Mouse (Mus musculus) hindbrain, embryonic 10.5 days (tissue): ENCODE data around the gene Gm4836. TPM values are rescaled to one million over a fixed set of nuclear protein-coding genes. Genes with fewer than 3 reads are reported as not detected.
"Not testable (repeated sequence)": the region's sequence is repeated elsewhere in the genome, so short reads cannot be mapped to it uniquely, and the experiment has no call there.

Experiments
- DNase-seq: peaks from one replicate; pipeline ENCODE4 v3.0.0-alpha.2; 2017; ENCODE audit warnings: low spot score
- H3K27ac ChIP-seq: fragments of 300-500 bp; sonication (generic); 2 replicates; pipeline ENCODE4 v1.5.1; 2016; ENCODE audit warnings: mild to moderate bottlenecking, moderate library complexity
- H3K27me3 ChIP-seq: fragments of 300-500 bp; sonication (generic); 2 replicates; pipeline ENCODE4 v1.6.1; 2016; ENCODE audit warnings: mild to moderate bottlenecking; ENCODE audit not compliant: poor library complexity, insufficient read depth, severe bottlenecking
- H3K36me3 ChIP-seq: fragments of 300-500 bp; sonication (generic); 2 replicates; pipeline ENCODE4 v1.6.1; 2016; ENCODE audit warnings: mild to moderate bottlenecking, moderate library complexity
- H3K4me1 ChIP-seq: fragments of 300-500 bp; sonication (generic); replicated peaks from 2 replicates; pipeline ENCODE4 v1.6.1; 2016; ENCODE audit warnings: mild to moderate bottlenecking
- H3K4me3 ChIP-seq: fragments of 300-500 bp; sonication (generic); 2 replicates; pipeline ENCODE4 v1.5.1; 2016; ENCODE audit warnings: mild to moderate bottlenecking, moderate library complexity
- H3K9me3 ChIP-seq: fragments of 300-500 bp; sonication (generic); 2 replicates; pipeline ENCODE4 v1.6.1; 2016; ENCODE audit warnings: mild to moderate bottlenecking, moderate library complexity
- WGBS: fragments of 180-500 bp; shearing (Covaris S2); methylation state at CpG from one replicate; pipeline ENCODE4 v1.1.7; 2016; 5-methylcytosine and 5-hydroxymethylcytosine counted together
- polyA plus RNA-seq: library from polyadenylated mRNA; unstranded; fragments of >200 nt; fragmentation: Nextera tagmentation; extraction: Ambion mirVana; gene quantifications from 2 replicates; pipeline ENCODE4 v1.2.1, GENCODE M21; 2016

Gm4836 gene
- not detected in 2 replicates for polyA plus RNA-seq

DNA sequence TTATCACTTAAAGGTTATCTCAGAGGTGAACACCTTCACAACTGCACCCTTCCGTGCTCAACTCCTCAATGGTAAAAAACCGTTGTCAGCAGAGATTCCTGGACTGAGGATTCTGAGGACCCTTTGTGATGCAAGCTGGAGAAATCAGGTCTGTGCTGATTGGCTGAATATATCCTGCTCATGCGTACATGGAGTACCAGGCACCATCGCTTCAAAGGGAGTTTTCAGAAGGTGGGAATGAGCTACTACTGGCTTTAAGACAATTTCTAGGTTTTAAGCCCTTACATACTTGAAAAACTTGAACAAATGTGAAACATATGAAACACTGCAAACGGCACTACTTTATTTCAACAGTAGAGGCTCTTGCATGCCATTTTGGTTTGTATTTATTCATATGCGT lies at the start of gene Gm4836:
Gene Gm4836 (minus strand): TSS at position 101 of the 400 bp plus-strand sequence.
- not testable (repeated sequence) for H3K27ac ChIP-seq, H3K36me3 ChIP-seq, H3K4me3 ChIP-seq, DNase-seq, H3K9me3 ChIP-seq, H3K4me1 ChIP-seq, H3K27me3 ChIP-seq
- WGBS = no CpG with 5 or more reads among the region's 6 CpGs
